Mouse (Mus musculus) frontal cortex, postnatal 36 days (tissue): ENCODE data around the gene Il6st.
A peak's percentile ranks its signal among the peaks of the same experiment; 100 is the strongest.

Experiments used
- DNase-seq, 2 experiments: peaks; one replicate each; pipeline ENCODE4 v3.0.0; 2022; ENCODE audit warnings: low spot score in 2 of 2

Il6st gene

DNA sequence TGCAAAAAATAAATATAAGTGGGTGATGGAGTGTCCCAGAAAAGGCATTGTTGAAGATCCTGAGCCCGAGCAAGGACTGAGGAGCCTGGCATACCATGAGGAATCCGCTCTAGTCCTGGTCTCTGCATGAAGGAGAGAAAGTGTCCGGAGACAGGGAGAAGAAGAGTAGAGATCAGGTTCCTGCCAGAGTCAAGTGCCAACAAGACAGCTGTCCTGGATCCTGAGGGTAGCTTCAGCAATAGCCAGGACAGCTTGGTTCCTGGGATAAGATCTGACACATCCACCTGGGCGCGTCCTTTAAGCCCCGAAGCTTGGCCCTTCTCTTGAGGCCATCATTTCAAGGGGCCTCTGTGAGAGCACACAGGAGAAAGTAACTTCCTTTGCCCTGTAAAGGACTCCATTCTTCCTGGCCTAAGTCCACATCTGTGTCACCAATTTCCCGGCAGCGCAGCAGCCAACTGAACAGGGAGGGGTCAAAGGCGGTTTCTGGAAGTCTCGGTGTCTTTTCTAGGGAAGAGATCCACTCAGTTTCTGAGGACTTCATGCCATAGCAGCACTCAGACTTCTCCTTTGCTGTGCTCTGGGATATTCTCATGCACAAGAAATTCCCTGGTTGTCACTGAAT is 59.6 kb downstream of the Il6st start:
- DNase-seq = no peak

- no peak for DNase-seq
These were observed 63.3 kb downstream of the Il6st start for GRCm38 (mm10) chr13:112527186-112527585.

GRCm38 (mm10) chr13:112529893-112530292 is 66.0 kb downstream of the Il6st start:
- DNase-seq = peak; percentile 49 to 76

GRCm38 (mm10) chr13:112532235-112532634 is 68.4 kb downstream of the Il6st start:
- DNase-seq = no peak

DNA sequence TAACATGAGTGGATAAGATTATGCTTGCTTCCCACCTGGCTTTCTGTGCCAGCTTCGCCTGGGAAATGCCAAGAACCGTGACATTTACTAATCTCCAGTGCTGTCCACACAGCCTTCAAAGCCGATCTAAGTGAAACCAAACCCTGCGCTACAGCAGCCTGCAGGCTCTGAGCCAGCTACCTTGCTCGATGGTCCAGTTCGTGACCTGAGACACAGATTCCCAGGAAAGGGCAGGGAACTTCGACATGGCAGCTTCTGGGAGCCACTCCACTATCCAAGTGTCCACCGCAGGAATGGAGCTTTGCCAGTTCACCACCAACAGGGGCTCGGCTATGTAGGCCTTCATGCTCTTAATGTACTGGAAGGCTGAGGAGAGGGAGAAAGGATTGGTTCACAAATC is 69.7 kb downstream of the Il6st start:
- DNase-seq = no peak

GRCm38 (mm10) chr13:112536611-112537010 is 72.7 kb downstream of the Il6st start:
- DNase-seq = no peak

GRCm38 (mm10) chr13:112537065-112537464 is 73.2 kb downstream of the Il6st start:
- DNase-seq = no peak

DNA sequence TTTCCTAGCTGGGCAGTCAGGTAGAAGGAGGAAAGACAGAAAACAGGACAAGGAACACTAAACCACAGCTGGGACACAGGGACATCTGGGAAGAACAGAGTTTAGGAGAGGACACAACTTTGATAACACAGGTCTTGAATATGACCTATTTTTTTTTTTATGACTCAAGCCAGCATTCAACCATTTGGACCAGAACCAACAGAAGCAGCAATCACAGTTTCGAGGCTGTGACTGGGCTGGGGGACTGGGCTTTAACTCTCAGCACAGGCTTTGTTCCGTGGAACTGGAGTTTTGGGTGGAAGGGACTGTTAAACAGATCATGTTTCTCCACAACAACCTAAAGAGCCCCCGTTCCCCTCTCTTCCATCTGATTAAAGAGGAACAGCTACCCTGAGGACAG is 76.7 kb downstream of the Il6st start:
- DNase-seq = no peak

GRCm38 (mm10) chr13:112541223-112541975 is 77.5 kb downstream of the Il6st start:
- DNase-seq = no peak

GRCm38 (mm10) chr13:112551641-112552548 is 88.0 kb downstream of the Il6st start:
- no peak for DNase-seq

DNA sequence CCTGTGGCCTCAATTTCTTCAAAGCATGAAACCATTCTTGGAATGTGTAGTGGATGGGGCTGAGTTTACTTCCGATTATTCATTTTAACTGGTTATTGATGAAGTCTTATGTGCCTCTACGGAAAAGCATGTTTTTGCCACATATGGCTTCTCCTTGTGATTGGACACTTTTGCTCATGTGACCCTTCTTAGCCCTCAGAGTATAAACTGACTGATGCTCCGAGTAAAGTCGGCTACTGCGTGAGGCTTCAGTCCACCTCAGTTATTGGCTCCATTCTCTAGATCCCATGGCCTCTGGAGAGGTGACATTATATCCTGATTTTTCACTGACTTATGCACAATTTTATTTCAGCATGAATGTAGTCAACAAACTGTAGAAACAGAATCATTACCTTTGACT is 89.4 kb downstream of the Il6st start:
- no peak for DNase-seq

DNA sequence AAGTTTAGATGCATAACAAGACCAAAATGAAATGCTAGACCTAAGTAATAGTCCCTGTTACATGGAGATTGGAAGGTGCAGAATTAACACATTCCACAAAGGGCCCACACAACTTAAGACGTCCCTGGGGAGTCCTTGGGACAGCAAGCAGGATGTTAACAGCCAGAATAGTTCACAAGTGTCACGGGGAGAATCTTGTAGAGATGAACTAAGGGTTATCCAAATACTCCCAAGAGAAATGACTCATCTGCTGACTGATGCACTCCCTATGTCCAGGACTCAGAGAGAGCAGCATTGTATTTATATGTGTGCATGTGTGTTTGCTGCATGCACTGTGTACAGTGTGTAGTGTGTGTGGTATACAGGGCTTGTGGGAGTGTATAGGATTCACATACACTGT is 92.6 kb downstream of the Il6st start:
- no peak for DNase-seq
